Mouse (Mus musculus) right cerebral cortex, postnatal 14 days (tissue): ENCODE measurements around the gene Ltn1.

Experiments used
- DNase-seq: peaks from one replicate; pipeline ENCODE4 v3.0.0; 2022

Ltn1 gene

DNA sequence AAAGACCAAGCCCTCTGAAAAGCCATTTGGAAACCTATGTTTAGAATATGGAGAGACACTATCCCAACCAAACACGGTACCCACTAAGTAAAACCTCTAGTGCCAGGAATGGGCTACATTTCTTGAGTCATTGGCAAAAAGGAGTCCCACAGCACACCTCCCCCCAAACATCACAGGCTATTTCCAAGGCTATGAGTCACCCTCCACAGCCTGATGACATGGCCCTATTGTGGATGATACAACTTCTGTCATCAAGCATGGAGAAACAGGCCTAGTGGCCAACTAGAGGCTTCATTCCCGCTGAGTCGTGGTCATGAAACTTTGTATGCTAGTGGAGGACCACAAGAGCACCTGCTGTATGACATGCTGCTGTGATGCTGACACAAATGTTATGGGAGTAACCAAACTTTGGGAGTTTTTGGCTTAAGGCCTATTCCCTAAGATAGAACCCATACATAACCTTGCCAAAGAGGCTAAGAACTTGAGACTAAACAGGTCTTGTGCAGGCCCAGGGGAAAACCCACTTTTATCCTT lies 44.9 kb downstream of the Ltn1 start:
- DNase-seq: no peak

DNA sequence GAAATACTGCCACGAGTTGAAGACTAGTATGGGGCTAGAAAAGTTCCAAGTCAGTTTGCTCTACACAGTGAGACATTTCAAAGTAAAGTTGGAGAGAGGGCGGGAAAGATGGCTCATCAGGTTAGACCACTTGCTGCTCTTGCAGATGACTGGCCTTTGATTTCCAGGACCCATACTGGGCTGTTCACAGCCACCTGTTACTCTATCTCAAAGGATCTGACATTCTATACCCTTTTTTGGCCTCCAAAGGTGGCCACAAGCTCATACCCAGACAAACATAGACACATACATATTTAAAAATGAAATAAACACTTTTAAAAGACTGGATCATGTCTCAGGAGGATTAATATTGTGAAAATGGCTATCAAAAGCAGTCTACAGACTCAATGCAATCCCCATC lies 48.0 kb downstream of the Ltn1 start:
- DNase-seq: no peak

DNA sequence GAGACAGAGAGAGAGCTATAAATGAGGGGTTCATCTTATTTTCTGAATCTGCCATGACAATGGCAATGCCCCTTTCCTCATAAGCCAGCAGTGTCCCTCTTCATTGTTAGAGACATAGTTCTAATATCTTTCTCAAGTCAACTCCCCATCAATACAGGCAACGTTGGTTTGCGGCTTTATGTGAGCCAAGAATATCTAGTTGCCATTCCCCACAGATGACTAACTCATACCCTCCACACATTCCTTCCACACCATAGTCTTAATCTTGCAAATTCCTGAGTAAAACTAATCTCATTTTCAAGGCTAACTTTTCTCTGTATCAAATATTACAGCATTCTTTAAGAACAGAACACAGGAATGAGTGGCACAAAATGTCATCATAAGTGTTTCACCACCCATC lies 49.4 kb downstream of the Ltn1 start:
- no peak for DNase-seq

DNA sequence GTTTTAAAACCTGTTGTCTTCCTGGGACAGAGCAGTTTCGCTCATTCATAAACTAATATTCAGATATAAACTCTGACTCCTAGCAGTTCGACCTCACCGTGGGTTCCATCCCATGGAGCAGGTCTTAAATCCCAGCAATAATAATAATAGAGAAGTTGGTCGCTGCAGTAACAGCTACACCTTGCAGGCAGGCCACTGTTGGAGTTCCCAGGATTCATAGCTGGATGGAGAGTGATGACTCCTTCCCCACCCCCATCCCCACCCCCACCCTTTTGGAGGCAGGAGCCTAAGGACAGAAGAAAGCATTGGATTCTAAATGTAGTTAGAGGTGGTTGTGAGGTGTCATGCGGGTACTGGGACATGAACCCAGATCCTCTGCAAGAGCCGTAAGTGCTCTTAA lies 66.0 kb downstream of the Ltn1 start:
- DNase-seq: no peak

DNA sequence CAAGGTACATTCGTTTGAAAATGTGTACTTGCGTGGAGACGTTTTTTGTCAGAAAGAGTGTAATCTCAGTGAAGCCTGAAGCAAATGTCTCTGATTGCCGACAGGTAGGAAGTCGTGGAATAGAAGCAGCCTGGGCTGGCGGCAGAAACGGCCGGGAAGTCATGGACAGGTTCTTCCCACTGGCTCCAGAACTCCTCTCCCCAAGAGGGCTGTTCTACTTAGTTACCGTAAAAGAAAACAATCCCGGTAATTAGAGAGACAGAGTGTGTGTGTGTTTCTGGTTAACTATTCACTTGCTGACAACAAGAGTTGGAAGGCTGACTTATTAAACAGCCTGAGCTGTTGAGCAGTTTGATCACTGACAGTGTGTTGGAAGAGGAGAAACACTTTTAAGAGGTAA lies 66.4 kb downstream of the Ltn1 start:
- no peak for DNase-seq

DNA sequence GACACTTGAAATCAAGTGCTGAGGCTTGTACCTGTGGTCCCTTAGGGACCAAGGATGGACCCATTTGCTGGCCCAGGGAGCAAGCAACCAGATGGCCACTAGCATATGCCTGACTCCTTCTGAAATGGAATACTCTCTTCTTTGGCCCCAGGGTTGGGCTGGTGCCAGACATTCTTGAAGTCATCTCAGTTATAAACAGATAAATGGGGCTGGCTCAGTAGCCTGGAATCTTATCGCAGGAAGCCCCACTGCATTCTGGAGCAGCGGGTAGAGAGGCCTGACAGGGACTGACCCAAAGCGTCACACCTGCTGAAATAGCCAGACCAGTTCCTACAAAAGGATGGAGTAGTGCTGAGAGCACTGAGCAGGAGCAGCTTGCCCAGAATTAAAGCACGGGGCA lies 68.2 kb downstream of the Ltn1 start:
- no peak for DNase-seq

DNA sequence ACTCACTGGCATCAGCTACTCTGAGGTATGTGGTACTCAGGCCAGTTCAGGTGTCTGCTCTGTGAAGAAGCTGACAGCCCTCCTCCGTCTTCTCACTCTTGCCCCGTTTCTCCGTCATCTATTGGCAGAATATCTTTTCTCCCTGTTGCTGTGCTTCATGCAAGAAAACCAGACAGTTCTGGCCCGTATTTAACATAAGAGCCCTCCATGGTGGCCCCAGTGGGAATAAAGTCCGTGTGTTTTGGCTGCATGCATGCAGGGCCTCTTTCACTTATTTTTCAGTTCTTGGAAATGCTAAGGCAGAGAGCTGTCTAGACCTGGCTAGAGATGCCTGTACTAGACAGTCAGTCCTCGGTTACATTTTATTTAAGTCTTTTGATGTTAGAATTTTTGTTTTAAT lies 72.3 kb downstream of the Ltn1 start:
- DNase-seq: no peak

DNA sequence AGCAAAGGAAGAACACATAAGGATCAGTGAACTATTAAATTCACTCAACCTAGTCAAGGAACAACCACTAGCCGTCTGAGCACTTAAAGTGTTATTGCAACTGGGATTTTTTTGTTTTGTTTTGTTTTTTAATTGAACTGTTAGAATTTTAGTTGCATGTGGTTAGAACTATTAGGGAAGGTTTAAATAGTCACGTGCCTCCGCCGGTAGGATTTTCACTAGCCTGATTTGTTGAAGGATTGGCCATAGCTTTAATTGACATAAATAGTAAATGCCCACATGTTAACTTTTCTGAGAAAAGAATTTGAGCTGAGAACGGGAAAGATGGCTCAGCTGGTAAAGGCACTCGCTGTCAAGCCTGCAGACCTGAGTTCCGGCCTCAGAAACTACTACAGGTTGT lies 77.7 kb downstream of the Ltn1 start:
- no peak for DNase-seq

DNA sequence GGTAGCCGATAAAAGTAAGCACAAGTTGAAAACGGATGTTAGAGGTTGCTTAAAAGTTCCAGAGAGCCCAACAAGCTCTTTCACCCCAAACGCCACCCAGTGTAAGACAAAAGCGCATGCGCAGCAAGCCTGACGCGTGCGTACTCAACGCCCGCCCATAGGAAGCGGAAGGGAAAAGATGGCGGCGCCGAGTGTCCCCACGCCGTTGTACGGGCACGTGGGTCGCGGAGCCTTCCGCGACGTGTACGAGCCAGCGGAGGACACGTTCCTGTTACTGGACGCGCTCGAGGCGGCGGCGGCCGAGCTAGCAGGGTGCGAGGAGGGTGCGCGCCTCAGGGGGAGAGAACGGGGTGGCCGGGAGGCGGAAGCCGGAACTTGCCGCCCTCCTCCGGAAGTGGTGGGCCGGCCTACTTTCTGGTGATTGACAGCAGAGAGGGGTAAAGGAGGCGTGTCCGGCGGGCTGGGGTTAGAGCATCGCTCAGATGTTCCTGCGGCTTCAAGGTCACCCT lies 78.3 kb downstream of the Ltn1 start, which contains the start of gene N6amt1:
Gene N6amt1, plus strand, starts transcription at position 111 of the 509 bp plus-strand sequence.
- DNase-seq: peak; percentile 92

DNA sequence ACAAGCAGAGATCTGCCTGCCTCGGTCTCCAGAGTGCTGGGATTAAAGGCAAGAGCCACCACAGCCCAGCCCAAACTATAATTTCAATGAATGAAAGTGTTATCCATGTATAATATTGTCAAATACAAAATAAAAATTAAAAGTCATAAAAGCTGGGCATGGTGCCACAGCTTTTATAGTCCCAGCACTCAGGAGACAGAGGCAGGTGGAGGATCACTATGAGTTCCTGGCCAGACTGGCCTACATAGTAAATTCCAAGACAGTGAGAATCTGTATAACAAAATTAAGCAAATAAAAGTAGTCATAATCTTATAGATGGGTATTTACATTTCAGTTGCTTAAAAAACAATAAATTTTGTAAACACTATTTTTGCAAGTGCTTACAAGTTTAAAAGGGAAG lies 78.8 kb downstream of the Ltn1 start:
- DNase-seq: no peak

DNA sequence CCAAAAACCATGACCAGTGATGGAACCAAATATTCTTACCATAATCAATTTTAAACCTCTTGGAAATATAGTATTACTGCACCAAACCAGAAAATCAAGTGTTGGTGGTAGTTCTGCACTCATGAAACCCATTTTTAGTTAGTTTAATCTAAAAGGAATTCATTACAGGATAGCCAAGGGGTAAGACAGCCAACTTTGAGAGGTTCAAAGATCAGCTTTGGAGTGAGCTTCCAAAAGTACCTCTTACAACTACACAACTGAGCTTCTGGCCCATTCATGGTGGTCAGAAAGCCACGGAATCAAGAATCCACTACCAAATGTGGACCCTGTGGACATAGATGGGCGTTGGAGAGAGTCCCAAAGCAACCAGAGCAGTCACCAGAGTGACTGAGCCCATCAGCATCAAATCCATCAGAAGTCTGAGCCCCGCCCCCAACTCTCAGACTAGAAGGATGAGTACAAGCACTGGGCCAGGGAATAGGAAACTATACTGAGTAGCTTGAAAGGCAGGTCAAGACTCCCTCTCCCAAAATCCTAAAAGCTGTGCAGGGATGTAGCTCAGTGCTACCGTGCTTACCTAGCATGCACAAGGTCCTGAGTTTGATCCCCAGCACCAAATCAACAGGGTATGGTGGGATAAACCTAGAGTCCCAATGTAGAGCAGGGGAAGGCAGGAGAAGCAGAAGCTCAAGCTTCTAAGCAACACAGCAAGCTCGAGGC lies 80.9 kb downstream of the Ltn1 start:
- no peak for DNase-seq

DNA sequence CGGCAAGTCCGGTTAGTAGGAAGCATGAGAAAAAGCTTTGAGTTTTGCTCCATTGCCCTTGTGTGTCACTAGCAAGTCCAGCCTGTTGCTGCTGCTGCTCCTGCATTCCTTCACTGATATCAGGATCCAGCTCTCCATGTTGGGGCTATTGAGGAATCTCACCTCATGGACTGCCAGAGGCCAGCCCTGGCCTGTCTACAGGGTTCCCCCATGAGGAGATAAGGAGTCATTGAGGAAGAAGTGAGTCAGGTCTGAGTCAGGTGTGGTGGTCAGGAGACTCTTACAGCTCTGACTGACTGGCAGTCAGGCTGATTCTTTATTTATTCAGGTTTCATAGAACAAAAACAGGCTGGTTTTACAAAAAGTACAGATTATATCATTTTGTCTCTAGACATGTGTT lies 84.3 kb downstream of the Ltn1 start:
- no peak for DNase-seq

DNA sequence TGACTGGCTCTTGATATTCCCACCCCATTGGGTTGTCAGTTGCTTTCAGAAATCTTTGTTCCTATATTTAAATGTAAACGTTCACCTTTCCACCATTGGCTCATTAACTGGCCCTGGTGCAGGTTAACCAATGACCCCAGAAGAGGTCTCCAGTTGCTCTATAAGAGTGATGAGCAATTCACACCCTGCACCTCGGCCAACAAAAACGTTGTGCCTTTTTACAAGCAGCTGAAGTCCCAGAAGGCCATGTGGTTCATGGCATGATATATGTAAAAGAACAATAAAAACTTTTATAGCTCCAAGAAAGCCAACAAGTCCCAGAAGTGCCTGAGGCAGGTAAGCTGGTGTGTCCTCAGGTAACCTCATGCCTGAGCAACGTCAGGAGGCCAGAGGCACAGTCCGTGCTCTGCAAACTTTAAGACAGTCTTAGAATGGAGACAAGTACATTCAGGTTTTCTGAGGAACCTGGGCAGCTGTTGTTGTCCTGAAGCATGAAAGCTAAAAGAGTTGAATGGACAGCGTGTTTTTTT lies 91.3 kb downstream of the Ltn1 start:
- DNase-seq: no peak

DNA sequence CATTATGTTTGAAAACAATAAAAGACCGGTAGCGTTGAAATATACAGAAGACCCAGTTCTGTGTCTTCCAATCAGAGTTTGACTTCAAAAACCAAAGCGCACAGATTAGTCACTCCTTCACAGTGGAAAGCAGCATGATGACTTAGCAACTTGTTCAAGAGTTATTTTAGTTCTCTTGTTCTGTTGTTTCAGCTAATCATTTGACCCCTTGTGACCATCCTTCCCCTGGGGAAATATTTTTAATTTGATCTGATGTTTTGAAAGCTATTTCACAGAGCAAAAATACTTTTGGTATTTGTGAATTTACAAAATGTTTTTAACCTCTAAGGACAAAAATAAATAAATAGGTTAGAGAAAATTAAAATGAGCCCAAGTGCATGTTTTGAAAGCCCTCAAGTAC lies 97.7 kb downstream of the Ltn1 start:
- DNase-seq: no peak

DNA sequence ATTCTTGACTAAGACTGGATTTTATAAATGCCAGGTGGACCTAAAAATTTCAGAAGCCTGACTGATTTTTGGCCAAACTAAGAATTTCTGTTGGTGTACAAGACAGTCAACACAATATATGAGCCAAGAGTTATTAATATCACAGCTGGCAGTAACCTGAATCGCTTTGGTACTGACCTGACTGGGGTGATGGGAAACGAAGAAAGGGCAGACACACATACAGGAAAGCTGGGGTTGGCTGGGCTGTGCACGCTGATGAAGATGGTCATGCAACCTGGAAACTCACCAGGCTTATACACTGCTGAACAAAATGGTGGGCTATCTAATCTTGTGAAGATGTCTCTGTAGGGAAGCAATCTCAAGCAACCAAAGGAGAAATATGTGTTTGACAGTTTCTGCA lies 102.4 kb downstream of the Ltn1 start:
- no peak for DNase-seq
